In the genomic region with DNA sequence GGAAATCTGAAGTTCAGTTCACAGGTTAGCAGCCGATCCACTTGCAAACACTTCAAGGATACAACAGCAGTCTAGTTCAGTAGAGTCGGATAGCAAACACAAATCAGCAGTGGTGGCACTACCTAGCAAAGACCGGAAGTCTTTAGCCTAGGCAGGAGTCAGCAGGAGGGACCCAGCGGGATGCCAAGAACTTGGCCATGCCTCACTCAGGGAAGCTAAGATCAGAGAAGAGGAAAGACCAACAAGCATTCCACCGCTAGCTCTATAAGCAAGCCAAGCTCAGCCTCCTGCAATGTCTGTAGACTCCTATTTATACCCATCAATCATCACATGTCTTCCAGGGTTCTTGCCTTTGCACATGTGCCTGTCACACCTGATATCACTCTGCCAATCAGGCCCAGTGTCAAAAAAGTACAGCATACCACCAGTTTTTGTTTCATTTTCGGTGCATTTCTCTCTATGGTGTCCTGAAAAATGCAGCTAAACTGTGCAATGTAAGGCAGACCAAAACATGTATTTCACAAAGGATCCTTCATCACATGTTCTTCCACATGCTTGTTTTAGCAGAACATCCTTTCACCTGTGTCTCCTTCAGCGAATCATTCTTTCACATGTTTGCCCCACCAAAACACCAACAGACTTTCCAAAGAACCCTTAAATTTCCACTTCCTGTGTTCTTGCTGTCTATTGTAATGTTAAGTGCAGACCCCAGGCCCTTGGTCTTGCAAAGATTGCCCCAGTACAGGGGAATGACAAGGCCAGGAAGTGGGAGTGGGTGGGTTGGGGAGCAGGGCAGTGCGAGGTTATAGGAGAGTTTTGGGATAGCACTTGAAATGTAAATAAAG, we compare ENCODE assay signal across 30 mouse cellular contexts.
A peak's percentile ranks its signal among the peaks of the same experiment; 100 is the strongest.
DNase-seq lines count a peak whose midpoint lies in the region; ATAC-seq and TF ChIP-seq lines count a peak whose summit lies in the region.
"Had no signal": no experiment of that assay in that cellular context is flagged by ENCODE, and none has a peak within 500 bp of the region (broad histone marks: within the 10 kb centered on the region; RNA-seq: fewer than 3 reads in every experiment).

No protein-coding gene starts in this region.

- H3K4me3 ChIP-seq in ES-E14 (ENCODE audit: insufficient read depth in 1 of 2, low read depth in 1 of 2, low read length in 2 of 2, poor library complexity in 1 of 2, severe bottlenecking in 1 of 2): no peak overlapping the region
- no peak overlapping the region for H3K4me3 ChIP-seq in liver, embryonic 12.5 days
- no peak overlapping the region for H3K4me3 ChIP-seq in midbrain, embryonic 13.5 days (replicated peaks)
- no peak overlapping the region for H3K4me3 ChIP-seq in kidney, embryonic 15.5 days (replicated peaks)
- H3K4me3 ChIP-seq: embryonic facial prominence, embryonic 13.5 days; erythroblast, embryonic 14.5 days; forebrain, embryonic 12.5 days; hindbrain, embryonic 15.5 days; limb, embryonic 15.5 days; liver, embryonic 15.5 days; lung, embryonic 15.5 days; midbrain, embryonic 15.5 days; neural tube, embryonic 13.5 days had no signal

- no peaks in the 10 kb centered on the region for H3K27me3 ChIP-seq in liver, embryonic 12.5 days (replicated peaks)
- H3K27me3 ChIP-seq in midbrain, embryonic 13.5 days: no peaks in the 10 kb centered on the region
- H3K27me3 ChIP-seq in kidney, embryonic 15.5 days: no peaks in the 10 kb centered on the region
- H3K27me3 ChIP-seq: embryonic facial prominence, embryonic 13.5 days; forebrain, embryonic 12.5 days; hindbrain, embryonic 15.5 days; limb, embryonic 15.5 days; liver, embryonic 15.5 days; lung, embryonic 15.5 days; midbrain, embryonic 15.5 days; neural tube, embryonic 13.5 days; Patski had no signal

- in situ Hi-C loops in ES-E14 (cut with MboI; ENCODE audit: low sequenced_read_pairs in 2 of 2, unreplicated experiment in 2 of 2): no loop called here

- H3K27ac ChIP-seq in ES-E14 (ENCODE audit: insufficient read depth, low read depth, low read length, poor library complexity, severe bottlenecking): peak overlapping the region; percentile 73
- H3K27ac ChIP-seq in liver, embryonic 12.5 days: no peak overlapping the region
- H3K27ac ChIP-seq in midbrain, embryonic 13.5 days: no peak overlapping the region
- H3K27ac ChIP-seq in kidney, embryonic 15.5 days: no peak overlapping the region
- H3K27ac ChIP-seq: embryonic facial prominence, embryonic 13.5 days; forebrain, embryonic 12.5 days; hindbrain, embryonic 15.5 days; limb, embryonic 15.5 days; liver, embryonic 15.5 days; lung, embryonic 15.5 days; midbrain, embryonic 15.5 days; neural tube, embryonic 13.5 days; stomach, postnatal 0 days had no signal

- no peak overlapping the region for H3K4me2 ChIP-seq in liver, embryonic 12.5 days
- H3K4me2 ChIP-seq in midbrain, embryonic 13.5 days (replicated peaks): no peak overlapping the region
- H3K4me2 ChIP-seq in kidney, embryonic 15.5 days: no peak overlapping the region
- H3K4me2 ChIP-seq: embryonic facial prominence, embryonic 13.5 days; forebrain, embryonic 12.5 days; heart, embryonic 11.5 days; hindbrain, embryonic 15.5 days; limb, embryonic 15.5 days; liver, embryonic 15.5 days; lung, embryonic 15.5 days; midbrain, embryonic 15.5 days; neural tube, embryonic 13.5 days had no signal

- no peaks in the 10 kb centered on the region for H3K9me3 ChIP-seq in ES-E14 (ENCODE audit: control insufficient read depth, insufficient read depth, low read depth, low read length)
- no peaks in the 10 kb centered on the region for H3K9me3 ChIP-seq in liver, embryonic 12.5 days (replicated peaks)
- no peaks in the 10 kb centered on the region for H3K9me3 ChIP-seq in midbrain, embryonic 13.5 days
- H3K9me3 ChIP-seq in kidney, embryonic 15.5 days (replicated peaks): no peaks in the 10 kb centered on the region
- H3K9me3 ChIP-seq: embryonic facial prominence, embryonic 13.5 days; forebrain, embryonic 12.5 days; hindbrain, embryonic 15.5 days; limb, embryonic 15.5 days; liver, embryonic 15.5 days; lung, embryonic 15.5 days; midbrain, embryonic 15.5 days; neural tube, embryonic 13.5 days had no signal

- intact Hi-C loops in left cerebral cortex, postnatal 4 days (cut with DNase I): no loop called here

- peak; percentile 0 for DNase-seq in left cerebral cortex, postnatal 4 days
- no peak for DNase-seq in left cerebral cortex, adult 9 months (ENCODE audit: low spot score in 2 of 2)
- no peak for DNase-seq in ES-E14 (ENCODE audit: low read depth, low spot score)
- DNase-seq in induced T-regulatory cell, adult 2 months (ENCODE audit: low read depth): peak; percentile 68
- DNase-seq: adrenal gland, postnatal 14 days; cerebellum, adult 2 months; embryo, embryonic 11 days; kidney, postnatal 36 days; layer of hippocampus, adult 9-11 months; lung, postnatal 4 days; right cerebral cortex, adult 18-20 months; thymus, adult 2 months; thymus, postnatal 4 days had no signal

- H3K36me3 ChIP-seq in ES-E14 (ENCODE audit: control insufficient read depth, insufficient read depth, low read length, poor library complexity, severe bottlenecking): no peaks in the 10 kb centered on the region
- H3K36me3 ChIP-seq in liver, embryonic 12.5 days: no peaks in the 10 kb centered on the region
- no peaks in the 10 kb centered on the region for H3K36me3 ChIP-seq in midbrain, embryonic 13.5 days
- H3K36me3 ChIP-seq in kidney, embryonic 15.5 days: no peaks in the 10 kb centered on the region
- H3K36me3 ChIP-seq: embryonic facial prominence, embryonic 13.5 days; forebrain, embryonic 12.5 days; hindbrain, embryonic 15.5 days; limb, embryonic 15.5 days; liver, embryonic 15.5 days; lung, embryonic 15.5 days; midbrain, embryonic 15.5 days; neural tube, embryonic 13.5 days had no signal

- 77% methylated on average over 8 of the region's 8 CpGs for WGBS in liver, embryonic 12.5 days (ENCODE audit: insufficient replicate concordance)
- 84% methylated on average over 8 of the region's 8 CpGs for WGBS in midbrain, embryonic 13.5 days
- WGBS in kidney, embryonic 15.5 days: 84% methylated on average over 8 of the region's 8 CpGs

- no peak overlapping the region for H3K9ac ChIP-seq in ES-E14 (ENCODE audit: insufficient read depth, low read depth, low read length, poor library complexity, severe bottlenecking)
- no peak overlapping the region for H3K9ac ChIP-seq in liver, embryonic 12.5 days
- no peak overlapping the region for H3K9ac ChIP-seq in midbrain, embryonic 13.5 days (replicated peaks)
- H3K9ac ChIP-seq in kidney, embryonic 15.5 days: no peak overlapping the region
- H3K9ac ChIP-seq: embryonic facial prominence, embryonic 13.5 days; forebrain, embryonic 12.5 days; hindbrain, embryonic 15.5 days; limb, embryonic 15.5 days; liver, embryonic 15.5 days; lung, embryonic 15.5 days; midbrain, embryonic 15.5 days; neural tube, embryonic 13.5 days had no signal

- H3K4me1 ChIP-seq in ES-E14 (ENCODE audit: control insufficient read depth in 2 of 2, insufficient read depth in 2 of 2, low read length in 2 of 2, poor library complexity in 1 of 2): peaks cover 0 to 6% of the 10 kb centered on the region in 2 experiments; a peak in 1 of 4 replicates
- H3K4me1 ChIP-seq in liver, embryonic 12.5 days: no peaks in the 10 kb centered on the region
- H3K4me1 ChIP-seq in midbrain, embryonic 13.5 days (replicated peaks): no peaks in the 10 kb centered on the region
- no peaks in the 10 kb centered on the region for H3K4me1 ChIP-seq in kidney, embryonic 15.5 days
- H3K4me1 ChIP-seq: embryonic facial prominence, embryonic 13.5 days; forebrain, embryonic 12.5 days; hindbrain, embryonic 15.5 days; limb, embryonic 15.5 days; liver, embryonic 15.5 days; lung, embryonic 15.5 days; midbrain, embryonic 15.5 days; neural tube, embryonic 13.5 days had no signal

- ATAC-seq in liver, embryonic 12.5 days: no peak
- ATAC-seq in midbrain, embryonic 13.5 days: no peak
- no peak for ATAC-seq in kidney, embryonic 15.5 days (replicated peaks; ENCODE audit: low FRiP score)
- ATAC-seq in frontal cortex, adult (ENCODE audit: low TSS enrichment): no peak
- ATAC-seq: intestine, embryonic 16.5 days; midbrain, embryonic 15.5 days; Patski had no signal

TF ChIP-seq in ES-E14, 5 proteins besides CTCF, POLR2A, EP300 and RAD21:
- TF ChIP-seq CHD2 (IDR thresholded peaks at IDR 0.05; ENCODE audit: low read depth, low read length) (no peak), ZC3H11A (IDR thresholded peaks at IDR 0.05; ENCODE audit: borderline replicate concordance, low read depth, low read length) (no peak), ZNF384 (IDR thresholded peaks at IDR 0.05; ENCODE audit: low read depth, low read length) (no peak), HCFC1 (IDR thresholded peaks at IDR 0.05; ENCODE audit: borderline replicate concordance, insufficient read depth, low read length) (no peak), MAFK (IDR thresholded peaks at IDR 0.05; ENCODE audit: insufficient read depth, low read depth, low read length) (no peak)

Comparison
In these comparisons a context has a peak if more than half of its experiments do, and no peak if none do; other contexts are left out.
1. DNase-seq: peak in left cerebral cortex, postnatal 4 days (single experiment) and induced T-regulatory cell, adult 2 months (single experiment); none in left cerebral cortex, adult 9 months (0 of 2) and ES-E14 (single experiment).